Mouse (Mus musculus): ENCODE data around the gene Tmem39b. TPM values are rescaled to one million over a fixed set of nuclear protein-coding genes. Genes with fewer than 3 reads are reported as not detected.
A peak's percentile ranks its signal among the peaks of the same experiment; 100 is the strongest.

Gene Tmem39b
- polyA plus RNA-seq, 1 experiment from 2014 or later = 47.3 TPM

GRCm38 (mm10) chr4:129672878-129673449 is 23.7 kb downstream of the Tmem39b start:
- Histone ChIP-seq H3K4me3 (ENCODE audit: low read depth, low read length) (peak overlapping the region; percentile 93), H3K4me1 (ENCODE audit: control insufficient read depth, insufficient read depth, low read length) (peaks cover 4% of the 10 kb centered on the region; the same call in 1 of the 2 replicates), H3K36me3 (ENCODE audit: control insufficient read depth, insufficient read depth, low read length) (no peaks in the 10 kb centered on the region; the same call in 1 of the 2 replicates), H3K9ac (ENCODE audit: low read length) (peak overlapping the region; percentile 85; the same call in 1 of the 2 replicates), H3K4me2 (ENCODE audit: low read depth, severe bottlenecking) (peak overlapping the region; percentile 64), H3K9me3 (ENCODE audit: control insufficient read depth, low read length) (no peaks in the 10 kb centered on the region), H3K27me3 (ENCODE audit: control insufficient read depth, insufficient read depth, low read length) (no peaks in the 10 kb centered on the region), H3K27ac (replicated peaks; ENCODE audit: low read depth, low read length) (no peak overlapping the region)
- ATAC-seq (ENCODE audit: insufficient number of reproducible peaks, low FRiP score, low TSS enrichment, low read depth) (no peak), DNase-seq (ENCODE audit: low spot score) (no peak)
- 10% methylated on average over 10 of the region's 10 CpGs for WGBS

- ATAC-seq (ENCODE audit: insufficient number of reproducible peaks, low FRiP score, low TSS enrichment, low read depth) (peak; percentile 83), DNase-seq (ENCODE audit: low spot score) (peak; percentile 93)
- WGBS = under 1% methylated on average over 65 of the region's 65 CpGs
- no peaks in the 10 kb centered on the region for H3K27me3 ChIP-seq (ENCODE audit: control insufficient read depth, insufficient read depth, low read length)
- H3K4me1 ChIP-seq (ENCODE audit: control insufficient read depth, insufficient read depth, low read length) = peaks cover 4% of the 10 kb centered on the region; the same call in 1 of the 2 replicates
- H3K9ac ChIP-seq (ENCODE audit: low read length) = peak within 1 kb of the TSS; percentile 85
- H3K9me3 ChIP-seq (ENCODE audit: control insufficient read depth, low read length) = no peaks in the 10 kb centered on the region
- H3K4me3 ChIP-seq (ENCODE audit: low read depth, low read length) = peak within 1 kb of the TSS; percentile 93
- H3K36me3 ChIP-seq (ENCODE audit: control insufficient read depth, insufficient read depth, low read length) = no peaks in the 10 kb centered on the region; the same call in 1 of the 2 replicates
- peak within 1 kb of the TSS; percentile 85 for H3K27ac ChIP-seq (replicated peaks; ENCODE audit: low read depth, low read length)
- H3K4me2 ChIP-seq (ENCODE audit: low read depth, severe bottlenecking) = peak within 1 kb of the TSS; percentile 64
Measured at GRCm38 (mm10) chr4:129672083-129672877, 24.4 kb downstream of the Tmem39b start, which contains the start of gene Kpna6. Kpna6 (minus strand) TSS chr4:129672767.

- Histone ChIP-seq H3K4me2 (ENCODE audit: low read depth, severe bottlenecking) (peak overlapping the region; percentile 64), H3K4me3 (ENCODE audit: low read depth, low read length) (peak overlapping the region; percentile 93), H3K4me1 (ENCODE audit: control insufficient read depth, insufficient read depth, low read length) (peaks cover 4% of the 10 kb centered on the region; the same call in 1 of the 2 replicates), H3K9me3 (ENCODE audit: control insufficient read depth, low read length) (no peaks in the 10 kb centered on the region), H3K27me3 (ENCODE audit: control insufficient read depth, insufficient read depth, low read length) (no peaks in the 10 kb centered on the region), H3K9ac (ENCODE audit: low read length) (peak overlapping the region; percentile 85), H3K36me3 (ENCODE audit: control insufficient read depth, insufficient read depth, low read length) (no peaks in the 10 kb centered on the region; the same call in 1 of the 2 replicates), H3K27ac (replicated peaks; ENCODE audit: low read depth, low read length) (peak overlapping the region; percentile 85; the same call in 1 of the 2 replicates)
- DNase-seq (ENCODE audit: low spot score) (peak; percentile 64), ATAC-seq (ENCODE audit: insufficient number of reproducible peaks, low FRiP score, low TSS enrichment, low read depth) (no peak)
- WGBS = 9% methylated on average over 12 of the region's 12 CpGs
Measured at GRCm38 (mm10) chr4:129671491-129672082, 25.1 kb downstream of the Tmem39b start.

- peaks cover 11% of the 10 kb centered on the region for H3K36me3 ChIP-seq (ENCODE audit: control insufficient read depth, insufficient read depth, low read length)
- DNase-seq (ENCODE audit: low spot score) = no peak
- 85% methylated on average over 3 of the region's 3 CpGs for WGBS
- H3K27me3 ChIP-seq (ENCODE audit: control insufficient read depth, insufficient read depth, low read length) = no peaks in the 10 kb centered on the region
- no peaks in the 10 kb centered on the region for H3K4me1 ChIP-seq (ENCODE audit: control insufficient read depth, insufficient read depth, low read length)
- H3K27ac ChIP-seq (replicated peaks; ENCODE audit: low read depth, low read length) = no peak overlapping the region
- H3K9me3 ChIP-seq (ENCODE audit: control insufficient read depth, low read length) = no peaks in the 10 kb centered on the region
- no peak overlapping the region for H3K9ac ChIP-seq (ENCODE audit: low read length)
- H3K4me3 ChIP-seq (ENCODE audit: low read depth, low read length) = no peak overlapping the region
- no peak for ATAC-seq (ENCODE audit: insufficient number of reproducible peaks, low FRiP score, low TSS enrichment, low read depth)
- H3K4me2 ChIP-seq (ENCODE audit: low read depth, severe bottlenecking) = no peak overlapping the region
Measured at GRCm38 (mm10) chr4:129662255-129662813, 34.3 kb downstream of the Tmem39b start.

GRCm38 (mm10) chr4:129661584-129661983 is 35.1 kb downstream of the Tmem39b start:
- H3K36me3 ChIP-seq (ENCODE audit: control insufficient read depth, insufficient read depth, low read length) = peaks cover 13% of the 10 kb centered on the region
- DNase-seq (ENCODE audit: low spot score) = no peak
- no peak overlapping the region for H3K4me3 ChIP-seq (ENCODE audit: low read depth, low read length)
- H3K9ac ChIP-seq (ENCODE audit: low read length) = no peak overlapping the region
- no peak for ATAC-seq (ENCODE audit: insufficient number of reproducible peaks, low FRiP score, low TSS enrichment, low read depth)
- H3K9me3 ChIP-seq (ENCODE audit: control insufficient read depth, low read length) = no peaks in the 10 kb centered on the region
- WGBS = 84% methylated on average over 3 of the region's 3 CpGs
- no peaks in the 10 kb centered on the region for H3K27me3 ChIP-seq (ENCODE audit: control insufficient read depth, insufficient read depth, low read length)
- H3K4me1 ChIP-seq (ENCODE audit: control insufficient read depth, insufficient read depth, low read length) = no peaks in the 10 kb centered on the region
- no peak overlapping the region for H3K27ac ChIP-seq (replicated peaks; ENCODE audit: low read depth, low read length)
- no peak overlapping the region for H3K4me2 ChIP-seq (ENCODE audit: low read depth, severe bottlenecking)

GRCm38 (mm10) chr4:129654770-129655169 is 41.9 kb downstream of the Tmem39b start:
- no peak for ATAC-seq (ENCODE audit: insufficient number of reproducible peaks, low FRiP score, low TSS enrichment, low read depth)
- WGBS = 92% methylated on average over 14 of the region's 14 CpGs
- no peak for DNase-seq (ENCODE audit: low spot score)
- no peak overlapping the region for H3K27ac ChIP-seq (replicated peaks; ENCODE audit: low read depth, low read length)
- no peaks in the 10 kb centered on the region for H3K9me3 ChIP-seq (ENCODE audit: control insufficient read depth, low read length)
- H3K9ac ChIP-seq (ENCODE audit: low read length) = no peak overlapping the region
- H3K27me3 ChIP-seq (ENCODE audit: control insufficient read depth, insufficient read depth, low read length) = no peaks in the 10 kb centered on the region
- H3K4me1 ChIP-seq (ENCODE audit: control insufficient read depth, insufficient read depth, low read length) = no peaks in the 10 kb centered on the region
- H3K36me3 ChIP-seq (ENCODE audit: control insufficient read depth, insufficient read depth, low read length) = peaks cover 38% of the 10 kb centered on the region
- H3K4me2 ChIP-seq (ENCODE audit: low read depth, severe bottlenecking) = no peak overlapping the region
- H3K4me3 ChIP-seq (ENCODE audit: low read depth, low read length) = no peak overlapping the region

- Histone ChIP-seq H3K9ac (ENCODE audit: low read length) (no peak overlapping the region), H3K9me3 (ENCODE audit: control insufficient read depth, low read length) (no peaks in the 10 kb centered on the region), H3K27me3 (ENCODE audit: control insufficient read depth, insufficient read depth, low read length) (no peaks in the 10 kb centered on the region), H3K36me3 (ENCODE audit: control insufficient read depth, insufficient read depth, low read length) (peaks cover 49% of the 10 kb centered on the region), H3K4me1 (ENCODE audit: control insufficient read depth, insufficient read depth, low read length) (no peaks in the 10 kb centered on the region), H3K4me2 (ENCODE audit: low read depth, severe bottlenecking) (no peak overlapping the region), H3K4me3 (ENCODE audit: low read depth, low read length) (no peak overlapping the region), H3K27ac (replicated peaks; ENCODE audit: low read depth, low read length) (no peak overlapping the region)
- ATAC-seq (ENCODE audit: insufficient number of reproducible peaks, low FRiP score, low TSS enrichment, low read depth) = no peak
- WGBS = 94% methylated on average over 8 of the region's 8 CpGs
- DNase-seq (ENCODE audit: low spot score) = no peak
Measured at GRCm38 (mm10) chr4:129650359-129650758, 46.3 kb downstream of the Tmem39b start.

GRCm38 (mm10) chr4:129648656-129649055 is 48.0 kb downstream of the Tmem39b start:
- 85% methylated on average over 1 of the region's 1 CpGs for WGBS
- H3K27ac ChIP-seq (replicated peaks; ENCODE audit: low read depth, low read length) = no peak overlapping the region
- H3K9ac ChIP-seq (ENCODE audit: low read length) = no peak overlapping the region
- no peak overlapping the region for H3K4me3 ChIP-seq (ENCODE audit: low read depth, low read length)
- no peak overlapping the region for H3K4me2 ChIP-seq (ENCODE audit: low read depth, severe bottlenecking)
- ATAC-seq (ENCODE audit: insufficient number of reproducible peaks, low FRiP score, low TSS enrichment, low read depth) (no peak), DNase-seq (ENCODE audit: low spot score) (no peak)
- H3K27me3 ChIP-seq (ENCODE audit: control insufficient read depth, insufficient read depth, low read length) = no peaks in the 10 kb centered on the region
- no peaks in the 10 kb centered on the region for H3K9me3 ChIP-seq (ENCODE audit: control insufficient read depth, low read length)
- H3K36me3 ChIP-seq (ENCODE audit: control insufficient read depth, insufficient read depth, low read length) = peaks cover 37% of the 10 kb centered on the region
- H3K4me1 ChIP-seq (ENCODE audit: control insufficient read depth, insufficient read depth, low read length) = no peaks in the 10 kb centered on the region

Data from limb, embryonic 11.5 days (tissue).